Comparison of ENCODE assay signal across 8 mouse cellular contexts in the genomic region with DNA sequence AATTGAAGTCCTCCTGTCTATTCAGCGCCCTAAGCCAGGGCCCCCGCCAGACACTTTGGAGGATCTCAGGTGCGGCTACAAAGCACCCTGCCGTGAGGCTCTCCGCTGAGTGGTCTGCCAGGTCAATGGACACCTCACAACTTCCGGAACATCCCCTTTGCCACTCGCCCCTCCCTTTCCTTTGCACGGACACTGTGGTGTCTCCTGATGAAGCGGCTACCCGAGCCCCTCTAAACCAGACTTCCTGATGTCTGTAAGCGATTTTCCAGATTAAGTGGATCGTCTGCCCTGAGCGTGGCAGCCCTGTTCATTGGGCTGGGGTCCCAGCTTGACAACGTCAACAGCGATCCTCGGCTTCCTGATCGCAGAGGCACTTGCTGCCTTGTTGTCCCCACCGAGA. TPM values are rescaled to one million over a fixed set of nuclear protein-coding genes. Genes with fewer than 3 reads are reported as not detected.
DNase-seq lines count a peak whose midpoint lies in the region; ATAC-seq and TF ChIP-seq lines count a peak whose summit lies in the region.

No protein-coding gene starts in this region.

- no peak for TF ChIP-seq POLR2A in small intestine, adult 2 months (IDR thresholded peaks at IDR 0.05; ENCODE audit: low read depth, low read length)
- TF ChIP-seq POLR2A in thymus, adult 2 months (IDR thresholded peaks at IDR 0.05; ENCODE audit: control insufficient read depth, extremely low read depth, insufficient read depth, low read length, poor library complexity), result no peak

- H3K36me3 ChIP-seq in lung, embryonic 15.5 days, result no peaks in the 10 kb centered on the region
- no peaks in the 10 kb centered on the region for H3K36me3 ChIP-seq in forebrain, embryonic 14.5 days (ENCODE audit: control insufficient read depth, insufficient read depth, low read length)
- H3K36me3 ChIP-seq in liver, embryonic 13.5 days, result no peaks in the 10 kb centered on the region
- no peaks in the 10 kb centered on the region for H3K36me3 ChIP-seq in small intestine, adult 2 months (ENCODE audit: control insufficient read depth, insufficient read depth, low read length)
- no peaks in the 10 kb centered on the region for H3K36me3 ChIP-seq in thymus, adult 2 months (ENCODE audit: control insufficient read depth, insufficient read depth, low read length)

- DNase-seq in lung, postnatal 25 days (ENCODE audit: low spot score), result no peak
- no peak for DNase-seq in forebrain, embryonic 14.5 days (ENCODE audit: low spot score)
- no peak for DNase-seq in liver, embryonic 13.5 days
- no peak for DNase-seq in thymus, adult 2 months
- DNase-seq in thymus, postnatal 25 days, result no peak

- TF ChIP-seq CTCF in small intestine, adult 2 months (IDR thresholded peaks at IDR 0.05; ENCODE audit: extremely low read depth, insufficient read length, insufficient replicate concordance, low read depth, low read length), result no peak
- no peak for TF ChIP-seq CTCF in thymus, adult 2 months (IDR thresholded peaks at IDR 0.05; ENCODE audit: borderline replicate concordance, control insufficient read depth, extremely low read depth, insufficient read depth, low read length, poor library complexity)

- no peak for ATAC-seq in lung, embryonic 15.5 days (ENCODE audit: borderline replicate concordance, extremely low read depth, low FRiP score, low TSS enrichment)
- ATAC-seq in forebrain, embryonic 14.5 days, result no peak
- no peak for ATAC-seq in liver, embryonic 13.5 days (ENCODE audit: low read depth)
- no peak for ATAC-seq in granulocyte monocyte progenitor cell, adult 5-6 weeks (replicated peaks; ENCODE audit: poor library complexity, severe bottlenecking)

- H3K4me3 ChIP-seq in lung, embryonic 15.5 days, result no peak overlapping the region
- H3K4me3 ChIP-seq in forebrain, embryonic 14.5 days (ENCODE audit: low read depth, low read length), result no peak overlapping the region
- H3K4me3 ChIP-seq in liver, embryonic 13.5 days (replicated peaks), result peak overlapping the region; percentile 28
- H3K4me3 ChIP-seq in small intestine, adult 2 months (ENCODE audit: low read depth, low read length), result peak overlapping the region; percentile 35
- H3K4me3 ChIP-seq in thymus, adult 2 months (ENCODE audit: control insufficient read depth, insufficient read depth, low read length), result no peak overlapping the region

- WGBS in lung, embryonic 15.5 days, result 9% methylated on average over 18 of the region's 18 CpGs
- WGBS in forebrain, embryonic 14.5 days, result 14% methylated on average over 18 of the region's 18 CpGs
- 10% methylated on average over 18 of the region's 18 CpGs for WGBS in liver, embryonic 13.5 days (ENCODE audit: insufficient replicate concordance)
- WGBS in small intestine, adult 2 months, result 26% methylated on average over 18 of the region's 18 CpGs
- WGBS in thymus, adult 2 months, result 8% methylated on average over 18 of the region's 18 CpGs

- no peaks in the 10 kb centered on the region for H3K9me3 ChIP-seq in lung, embryonic 15.5 days
- 0 out of 2 replicates have a peak, but pooled peaks cover 2% of the 10 kb centered on the region for H3K9me3 ChIP-seq in forebrain, embryonic 14.5 days (replicated peaks; ENCODE audit: control insufficient read depth, low read length)
- H3K9me3 ChIP-seq in liver, embryonic 13.5 days (replicated peaks), result no peaks in the 10 kb centered on the region

- H3K4me1 ChIP-seq in lung, embryonic 15.5 days, result no peaks in the 10 kb centered on the region
- H3K4me1 ChIP-seq in forebrain, embryonic 14.5 days (ENCODE audit: control insufficient read depth, insufficient read depth, low read length), result peaks cover 16% of the 10 kb centered on the region; the same call in 1 of the 2 replicates
- peaks cover 11% of the 10 kb centered on the region; the same call in 1 of the 2 replicates for H3K4me1 ChIP-seq in liver, embryonic 13.5 days (replicated peaks)
- H3K4me1 ChIP-seq in small intestine, adult 2 months (ENCODE audit: control insufficient read depth, insufficient read depth, insufficient read length, low read length), result no peaks in the 10 kb centered on the region
- peaks cover 4% of the 10 kb centered on the region for H3K4me1 ChIP-seq in thymus, adult 2 months (replicated peaks; ENCODE audit: control insufficient read depth, insufficient read depth, low read length)

- no peaks in the 10 kb centered on the region for H3K27me3 ChIP-seq in lung, embryonic 15.5 days
- no peaks in the 10 kb centered on the region for H3K27me3 ChIP-seq in forebrain, embryonic 14.5 days (replicated peaks; ENCODE audit: control insufficient read depth, insufficient read depth, low read length)
- H3K27me3 ChIP-seq in liver, embryonic 13.5 days, result peaks cover 68% of the 10 kb centered on the region
- 0 out of 2 replicates have a peak, but pooled peaks cover 2% of the 10 kb centered on the region for H3K27me3 ChIP-seq in small intestine, adult 2 months (ENCODE audit: control insufficient read depth, insufficient read depth, low read length)
- peaks cover 10% of the 10 kb centered on the region; the same call in 1 of the 2 replicates for H3K27me3 ChIP-seq in thymus, adult 2 months (ENCODE audit: control insufficient read depth, insufficient read depth, low read length)

- H3K9ac ChIP-seq in lung, embryonic 15.5 days, result no peak overlapping the region
- no peak overlapping the region for H3K9ac ChIP-seq in forebrain, embryonic 14.5 days (ENCODE audit: low read length)
- H3K9ac ChIP-seq in liver, embryonic 13.5 days, result no peak overlapping the region

- no peak overlapping the region for H3K27ac ChIP-seq in lung, embryonic 15.5 days
- no peak overlapping the region for H3K27ac ChIP-seq in forebrain, embryonic 14.5 days (ENCODE audit: low read depth, low read length)
- no peak overlapping the region for H3K27ac ChIP-seq in liver, embryonic 13.5 days
- H3K27ac ChIP-seq in small intestine, adult 2 months (ENCODE audit: insufficient read depth, low read depth, low read length), result no peak overlapping the region
- no peak overlapping the region for H3K27ac ChIP-seq in thymus, adult 2 months (ENCODE audit: control insufficient read depth, insufficient read depth, low read length)

- peak overlapping the region; percentile 30 for H3K4me2 ChIP-seq in lung, embryonic 15.5 days
- H3K4me2 ChIP-seq in forebrain, embryonic 14.5 days (ENCODE audit: low read length), result peak overlapping the region; percentile 33; the same call in 1 of the 2 replicates
- H3K4me2 ChIP-seq in liver, embryonic 13.5 days, result peak overlapping the region; percentile 34

RNA-seq across cellular contexts. Expression of gene Vrk1, which starts 42.2 kb away (rescaled TPM):
- polyA plus RNA-seq in lung, embryonic 15.5 days (2015; fragmentation: Nextera tagmentation; extraction: Ambion mirVana), result 76.3 and 80.6 TPM in 2 replicates
- polyA plus RNA-seq in forebrain, embryonic 14.5 days (2014; fragmentation: Nextera tagmentation; extraction: Ambion mirVana), result 80.6 and 90.8 TPM in 2 replicates
- 127 and 146 TPM in 2 replicates for polyA plus RNA-seq in liver, embryonic 13.5 days (2015; fragmentation: Nextera tagmentation; extraction: Ambion mirVana)
- polyA plus RNA-seq in small intestine, adult 2 months (2012; rRNA removed), result 1.4 and 2.5 TPM in 2 replicates
- 97.1 and 98.6 TPM in 2 replicates for total RNA-seq in granulocyte monocyte progenitor cell, adult 5-6 weeks (2014; fragmentation: Nextera tagmentation)
- 205 and 212 TPM in 2 replicates for total RNA-seq in granulocyte monocyte progenitor cell, adult 5-6 weeks (2017)
- 15.8 and 16.1 TPM in 2 replicates for polyA plus RNA-seq in thymus, adult 2 months (2012; rRNA removed)

Comparison
In these comparisons a context has a peak if more than half of its experiments do, and no peak if none do; other contexts are left out.
1. H3K4me3 ChIP-seq: peak in liver, embryonic 13.5 days (single experiment) and small intestine, adult 2 months (single experiment); none in lung, embryonic 15.5 days (single experiment), forebrain, embryonic 14.5 days (single experiment) and thymus, adult 2 months (single experiment).
2. Peak in every context shown above with its lines, with median percentiles within 50 percentile points of each other: H3K4me2 ChIP-seq.